Mouse (Mus musculus): ENCODE data around the gene Dnaja4. TPM values are rescaled to one million over a fixed set of nuclear protein-coding genes. Genes with fewer than 3 reads are reported as not detected.

The Dnaja4 gene
- polyA plus RNA-seq, 1 experiment from 2014 or later = 7.2 TPM

DNA sequence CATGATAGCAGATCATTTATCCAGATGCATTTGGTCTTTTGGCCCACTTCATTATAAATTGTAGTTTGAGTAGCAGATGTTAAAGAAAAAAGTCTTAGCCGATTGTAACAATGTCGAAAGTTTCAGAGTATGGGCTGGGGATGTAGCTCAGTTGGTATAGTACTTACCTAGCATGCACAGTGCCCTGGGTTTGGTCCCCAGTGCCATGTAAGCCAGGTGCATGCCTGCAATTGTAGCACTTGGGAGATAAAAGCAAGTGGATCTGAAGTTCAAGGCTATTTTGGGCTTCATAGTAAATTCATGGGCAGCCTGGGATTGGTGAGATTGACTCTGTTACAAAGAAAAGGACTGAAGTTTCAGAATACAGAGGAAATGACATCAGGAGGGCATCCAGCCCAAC, 3.9 kb downstream of the Dnaja4 start:
- WGBS = 51% methylated on average over 2 of the region's 2 CpGs
- H3K36me3 ChIP-seq = no peaks in the 10 kb centered on the region
- no peaks in the 10 kb centered on the region for H3K9me3 ChIP-seq
- peaks cover 43% of the 10 kb centered on the region for H3K27me3 ChIP-seq
- no peak overlapping the region for H3K4me2 ChIP-seq
- ATAC-seq (ENCODE audit: low FRiP score) = no peak
- no peak overlapping the region for H3K4me3 ChIP-seq
- H3K27ac ChIP-seq = no peak overlapping the region
- peaks cover 19% of the 10 kb centered on the region for H3K4me1 ChIP-seq (replicated peaks)
- no peak overlapping the region for H3K9ac ChIP-seq

- Histone ChIP-seq H3K27ac (no peak overlapping the region), H3K36me3 (no peaks in the 10 kb centered on the region; the same call in 1 of the 2 replicates), H3K9me3 (no peaks in the 10 kb centered on the region), H3K9ac (no peak overlapping the region), H3K4me2 (no peak overlapping the region), H3K27me3 (peaks cover 29% of the 10 kb centered on the region), H3K4me1 (replicated peaks) (peaks cover 19% of the 10 kb centered on the region), H3K4me3 (no peak overlapping the region)
- 88% methylated on average over 5 of the region's 5 CpGs for WGBS
- no peak for ATAC-seq (ENCODE audit: low FRiP score)
Observed at GRCm38 (mm10) chr9:54704361-54704760, 5.7 kb downstream of the Dnaja4 start.

GRCm38 (mm10) chr9:54705561-54705960, 6.9 kb downstream of the Dnaja4 start:
- Histone ChIP-seq H3K27ac (no peak overlapping the region), H3K4me1 (replicated peaks) (peaks cover 12% of the 10 kb centered on the region; the same call in 1 of the 2 replicates), H3K36me3 (peaks cover 2% of the 10 kb centered on the region), H3K27me3 (peaks cover 18% of the 10 kb centered on the region), H3K4me3 (no peak overlapping the region), H3K9me3 (no peaks in the 10 kb centered on the region), H3K4me2 (no peak overlapping the region), H3K9ac (no peak overlapping the region)
- ATAC-seq (ENCODE audit: low FRiP score) = no peak
- WGBS = 80% methylated on average over 1 of the region's 1 CpGs

GRCm38 (mm10) chr9:54707288-54707999, 8.8 kb downstream of the Dnaja4 start:
- Histone ChIP-seq H3K9me3 (no peaks in the 10 kb centered on the region), H3K4me3 (no peak overlapping the region), H3K9ac (no peak overlapping the region), H3K27ac (no peak overlapping the region), H3K4me2 (no peak overlapping the region), H3K27me3 (no peaks in the 10 kb centered on the region), H3K36me3 (peaks cover 20% of the 10 kb centered on the region), H3K4me1 (replicated peaks) (peaks cover 9% of the 10 kb centered on the region; the same call in 1 of the 2 replicates)
- WGBS = 51% methylated on average over 8 of the region's 8 CpGs
- ATAC-seq (ENCODE audit: low FRiP score) = no peak

- Histone ChIP-seq H3K9ac (no peak overlapping the region), H3K27ac (no peak overlapping the region), H3K4me2 (no peak overlapping the region), H3K4me1 (replicated peaks) (peaks cover 9% of the 10 kb centered on the region; the same call in 1 of the 2 replicates), H3K27me3 (no peaks in the 10 kb centered on the region), H3K36me3 (peaks cover 25% of the 10 kb centered on the region), H3K9me3 (no peaks in the 10 kb centered on the region), H3K4me3 (no peak overlapping the region)
- no peak for ATAC-seq (ENCODE audit: low FRiP score)
- 90% methylated on average over 5 of the region's 5 CpGs for WGBS
Observed at GRCm38 (mm10) chr9:54708085-54708484, 9.4 kb downstream of the Dnaja4 start.

DNA sequence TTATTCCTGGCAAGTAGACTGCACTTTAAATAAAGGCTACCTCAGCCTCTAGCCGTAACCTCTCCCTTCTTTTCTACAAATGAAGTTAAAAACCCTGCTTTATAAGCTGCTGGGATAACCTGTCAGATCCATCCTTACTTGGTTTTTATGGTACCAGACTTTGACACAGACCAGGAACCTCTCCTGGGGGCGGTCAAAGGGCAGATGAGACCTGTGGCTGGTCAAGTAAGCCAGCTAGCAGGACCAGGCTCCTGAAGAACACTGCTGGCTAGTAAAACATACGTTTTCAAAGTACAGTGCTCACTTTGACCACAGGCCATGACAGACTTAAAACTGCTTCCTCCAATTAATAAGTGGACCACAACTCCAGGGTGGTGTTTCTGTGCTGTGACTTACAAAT, 17.1 kb downstream of the Dnaja4 start:
- peaks cover 93% of the 10 kb centered on the region for H3K36me3 ChIP-seq
- H3K9me3 ChIP-seq = no peaks in the 10 kb centered on the region
- no peak overlapping the region for H3K4me3 ChIP-seq
- no peaks in the 10 kb centered on the region for H3K4me1 ChIP-seq (replicated peaks)
- 97% methylated on average over 3 of the region's 3 CpGs for WGBS
- no peak overlapping the region for H3K9ac ChIP-seq
- H3K27me3 ChIP-seq = no peaks in the 10 kb centered on the region
- no peak for ATAC-seq (ENCODE audit: low FRiP score)
- H3K4me2 ChIP-seq = no peak overlapping the region
- no peak overlapping the region for H3K27ac ChIP-seq

DNA sequence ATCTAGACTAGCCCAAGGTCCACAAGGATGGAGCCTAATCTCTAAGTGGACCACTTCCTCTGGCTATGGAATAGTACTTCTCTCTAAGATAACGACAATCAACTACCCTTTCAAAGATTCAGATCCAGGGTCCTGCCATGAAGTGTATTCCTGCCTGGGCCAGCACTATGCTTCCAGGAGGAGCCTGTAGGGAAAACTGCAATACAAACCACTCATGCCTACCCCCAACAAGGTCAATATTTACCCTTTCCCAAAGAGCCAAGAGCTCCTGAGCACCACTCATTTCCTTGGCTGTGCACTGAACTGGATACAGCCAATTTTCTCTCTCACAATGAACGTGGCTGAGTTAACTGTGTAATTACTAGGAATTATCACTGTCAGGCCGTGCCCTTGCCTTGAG, 18.9 kb downstream of the Dnaja4 start:
- no peaks in the 10 kb centered on the region for H3K9me3 ChIP-seq
- peaks cover 88% of the 10 kb centered on the region for H3K36me3 ChIP-seq
- no peaks in the 10 kb centered on the region for H3K27me3 ChIP-seq
- H3K4me1 ChIP-seq (replicated peaks) = no peaks in the 10 kb centered on the region
- no peak for ATAC-seq (ENCODE audit: low FRiP score)
- WGBS = 84% methylated on average over 3 of the region's 3 CpGs
- H3K4me2 ChIP-seq = no peak overlapping the region
- no peak overlapping the region for H3K4me3 ChIP-seq
- no peak overlapping the region for H3K9ac ChIP-seq
- H3K27ac ChIP-seq = no peak overlapping the region

DNA sequence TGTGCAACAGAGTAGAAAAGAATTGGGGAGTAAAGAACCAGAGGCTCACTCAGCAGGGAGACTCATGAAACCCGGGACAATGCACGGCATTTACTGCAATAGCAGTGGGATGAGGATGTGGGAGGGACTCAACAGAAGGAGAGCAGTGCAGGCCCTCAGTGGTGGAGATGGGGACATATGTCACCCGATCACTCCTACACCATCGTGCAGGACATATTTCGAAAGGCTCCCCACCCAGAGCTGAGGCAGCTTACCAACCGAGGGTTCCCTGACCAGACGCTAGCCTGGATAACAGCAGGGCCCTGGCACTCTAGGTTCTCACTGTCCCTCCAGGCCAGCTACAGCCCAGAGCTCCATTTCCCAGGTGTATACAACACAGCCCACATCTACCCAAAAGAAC, 23.5 kb downstream of the Dnaja4 start:
- no peaks in the 10 kb centered on the region for H3K4me1 ChIP-seq (replicated peaks)
- H3K4me2 ChIP-seq = no peak overlapping the region
- WGBS = 88% methylated on average over 7 of the region's 7 CpGs
- no peaks in the 10 kb centered on the region for H3K9me3 ChIP-seq
- no peak overlapping the region for H3K4me3 ChIP-seq
- H3K9ac ChIP-seq = no peak overlapping the region
- no peak overlapping the region for H3K27ac ChIP-seq
- H3K27me3 ChIP-seq = no peaks in the 10 kb centered on the region
- ATAC-seq (ENCODE audit: low FRiP score) = no peak
- peaks cover 86% of the 10 kb centered on the region for H3K36me3 ChIP-seq

DNA sequence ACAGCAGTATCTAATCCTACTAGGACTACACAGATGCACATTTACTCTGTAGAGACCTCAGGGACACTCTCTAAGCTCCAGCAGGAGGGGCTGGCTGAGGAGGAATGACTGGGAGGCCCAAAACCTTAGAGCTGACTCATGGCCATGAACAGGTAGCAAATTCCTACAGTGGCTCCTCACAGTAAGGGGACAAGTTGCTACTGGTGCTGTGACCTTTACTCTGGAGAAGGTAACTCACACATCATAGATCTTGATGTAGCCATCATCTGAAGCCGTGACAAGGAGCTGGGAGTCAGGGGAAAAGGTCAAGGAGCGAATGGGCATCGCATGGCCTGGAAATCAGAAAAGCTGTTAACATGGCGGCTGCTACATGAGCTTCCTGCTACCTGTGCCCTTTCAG, 23.9 kb downstream of the Dnaja4 start:
- H3K9me3 ChIP-seq = no peaks in the 10 kb centered on the region
- WGBS = 94% methylated on average over 4 of the region's 4 CpGs
- no peaks in the 10 kb centered on the region for H3K27me3 ChIP-seq
- peaks cover 89% of the 10 kb centered on the region for H3K36me3 ChIP-seq
- no peak overlapping the region for H3K27ac ChIP-seq
- no peak overlapping the region for H3K4me2 ChIP-seq
- H3K4me1 ChIP-seq (replicated peaks) = no peaks in the 10 kb centered on the region
- H3K9ac ChIP-seq = no peak overlapping the region
- H3K4me3 ChIP-seq = no peak overlapping the region
- no peak for ATAC-seq (ENCODE audit: low FRiP score)

GRCm38 (mm10) chr9:54726315-54726714, 27.6 kb downstream of the Dnaja4 start:
- H3K27me3 ChIP-seq = no peaks in the 10 kb centered on the region
- no peak overlapping the region for H3K4me3 ChIP-seq
- H3K36me3 ChIP-seq = peaks cover 78% of the 10 kb centered on the region
- no peak overlapping the region for H3K9ac ChIP-seq
- WGBS = 85% methylated on average over 5 of the region's 5 CpGs
- ATAC-seq (ENCODE audit: low FRiP score) = no peak
- no peaks in the 10 kb centered on the region for H3K9me3 ChIP-seq
- H3K4me2 ChIP-seq = no peak overlapping the region
- H3K4me1 ChIP-seq (replicated peaks) = no peaks in the 10 kb centered on the region
- H3K27ac ChIP-seq = no peak overlapping the region

DNA sequence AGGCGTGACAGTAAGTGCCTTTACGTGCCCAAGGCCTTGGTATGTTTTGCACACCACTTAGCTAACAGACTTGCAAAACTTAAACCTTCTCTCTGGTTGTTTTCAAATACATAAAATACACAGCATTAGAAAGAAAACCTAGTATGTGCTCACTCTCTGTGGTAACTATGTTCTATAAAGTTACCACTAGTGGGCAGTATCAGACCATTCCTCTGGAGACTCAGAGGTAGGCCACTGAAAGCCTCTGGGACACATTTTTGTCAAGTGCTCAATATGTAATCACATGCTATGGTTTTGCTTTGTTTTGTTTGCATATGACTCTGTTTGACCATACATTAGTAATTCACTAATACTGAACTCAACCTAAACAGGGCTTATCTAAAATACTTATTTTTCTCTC, 33.4 kb downstream of the Dnaja4 start:
- no peak overlapping the region for H3K9ac ChIP-seq
- H3K4me2 ChIP-seq = no peak overlapping the region
- WGBS = 89% methylated on average over 2 of the region's 2 CpGs
- no peak overlapping the region for H3K4me3 ChIP-seq
- H3K4me1 ChIP-seq (replicated peaks) = peaks cover 17% of the 10 kb centered on the region
- no peak overlapping the region for H3K27ac ChIP-seq
- H3K36me3 ChIP-seq = peaks cover 25% of the 10 kb centered on the region
- no peaks in the 10 kb centered on the region for H3K9me3 ChIP-seq
- no peak for ATAC-seq (ENCODE audit: low FRiP score)
- no peaks in the 10 kb centered on the region for H3K27me3 ChIP-seq

- no peaks in the 10 kb centered on the region for H3K27me3 ChIP-seq
- 2% methylated on average over 32 of the region's 32 CpGs for WGBS
- peaks cover 20% of the 10 kb centered on the region for H3K4me1 ChIP-seq (replicated peaks)
- H3K4me2 ChIP-seq = peak within 1 kb of the TSS; percentile 81
- peak within 1 kb of the TSS; percentile 84 for H3K9ac ChIP-seq
- peak within 1 kb of the TSS; percentile 79 for H3K27ac ChIP-seq
- H3K36me3 ChIP-seq = peaks cover 6% of the 10 kb centered on the region
- no peaks in the 10 kb centered on the region for H3K9me3 ChIP-seq
- peak; percentile 93 for ATAC-seq (ENCODE audit: low FRiP score)
- H3K4me3 ChIP-seq = peak within 1 kb of the TSS; percentile 72
Observed at GRCm38 (mm10) chr9:54733921-54734638, 35.4 kb downstream of the Dnaja4 start, which contains the start of gene Wdr61. Gene Wdr61 (minus strand): TSS chr9:54734519.

Data from hindbrain, embryonic 13.5 days (tissue).